Mouse (Mus musculus): ENCODE measurements around the gene Ninj2. TPM values are rescaled to one million over a fixed set of nuclear protein-coding genes. Genes with fewer than 3 reads are reported as not detected.

Gene Ninj2
- total and polyA plus RNA-seq, 3 experiments, result 0.08 TPM; not detected in 2

GRCm38 (mm10) chr6:120193174-120193573 lies 100.0 kb downstream of the Ninj2 start (continued):
- no peak for TF ChIP-seq CHD1 (IDR thresholded peaks at IDR 0.05; ENCODE audit: low read depth, low read length)
- no peak for TF ChIP-seq UBTF (IDR thresholded peaks at IDR 0.05; ENCODE audit: borderline replicate concordance, insufficient read depth, low read depth, low read length)
- TF ChIP-seq ZKSCAN1 (IDR thresholded peaks at IDR 0.05; ENCODE audit: low read depth, low read length), result no peak
- no peak for TF ChIP-seq POLR2A (IDR thresholded peaks at IDR 0.05; ENCODE audit: control insufficient read depth in 1 of 2, insufficient read depth in 1 of 2, low read depth in 1 of 2, low read length in 2 of 2, poor library complexity in 1 of 2)
- TF ChIP-seq RCOR1 (IDR thresholded peaks at IDR 0.05; ENCODE audit: low read depth, low read length), result no peak
- no peak for TF ChIP-seq GATA1 (IDR thresholded peaks at IDR 0.05; ENCODE audit: low read depth, low read length)
- no peak for TF ChIP-seq TCF12 (IDR thresholded peaks at IDR 0.05; ENCODE audit: low read depth, low read length)
- no peak; the same call in none of the 2 replicates for TF ChIP-seq RAD21 (IDR thresholded peaks at IDR 0.05; ENCODE audit: low read depth, low read length)
- TF ChIP-seq MAX (IDR thresholded peaks at IDR 0.05; ENCODE audit: low read length), result peak; percentile 38
- no peak for TF ChIP-seq TAL1 (IDR thresholded peaks at IDR 0.05; ENCODE audit: low read length)
- no peak for TF ChIP-seq MYB (IDR thresholded peaks at IDR 0.05; ENCODE audit: low read depth, low read length)
- TF ChIP-seq JUND (IDR thresholded peaks at IDR 0.05; ENCODE audit: low read depth, low read length), result no peak; the same call in 1 of the 2 replicates

GRCm38 (mm10) chr6:120193793-120194192 lies 100.6 kb downstream of the Ninj2 start:
- DNase-seq (ENCODE audit: low read depth, low spot score), result no peak
- H3K4me1 ChIP-seq (ENCODE audit: control insufficient read depth in 1 of 2, insufficient read depth in 2 of 2, low read length in 2 of 2), result peaks cover 2 to 10% of the 10 kb centered on the region in 2 experiments; a peak in 3 of 4 replicates
- H3K9ac ChIP-seq (ENCODE audit: control insufficient read depth, low read depth, low read length, poor library complexity, severe bottlenecking), result peak overlapping the region; percentile 57
- peak overlapping the region; percentile 45 to 63; a peak in 3 of 4 replicates for H3K4me3 ChIP-seq (ENCODE audit: control insufficient read depth in 1 of 2, insufficient read depth in 1 of 2, low read depth in 2 of 2, low read length in 2 of 2)
- no peaks in the 10 kb centered on the region for H3K79me2 ChIP-seq (ENCODE audit: control insufficient read depth, insufficient read depth, low read length, poor library complexity)
- peaks cover 0 to 4% of the 10 kb centered on the region in 2 experiments; a peak in 2 of 4 replicates for H3K36me3 ChIP-seq (ENCODE audit: control insufficient read depth in 1 of 2, insufficient read depth in 2 of 2, low read length in 2 of 2)
- no peaks in the 10 kb centered on the region for H3K27me3 ChIP-seq (ENCODE audit: control insufficient read depth in 1 of 2, insufficient read depth in 2 of 2, low read length in 2 of 2)
- no peak overlapping the region for H3K27ac ChIP-seq (ENCODE audit: control insufficient read depth, low read depth, low read length)
- H3K9me3 ChIP-seq (replicated peaks; ENCODE audit: insufficient read depth, low read length), result no peaks in the 10 kb centered on the region
- TF ChIP-seq JUND (IDR thresholded peaks at IDR 0.05; ENCODE audit: low read depth, low read length) (no peak), MYC (IDR thresholded peaks at IDR 0.05; ENCODE audit: low read depth, low read length) (no peak), EP300 (IDR thresholded peaks at IDR 0.05; ENCODE audit: low read depth in 1 of 2, low read length in 2 of 2) (no peak), TCF12 (IDR thresholded peaks at IDR 0.05; ENCODE audit: low read depth, low read length) (no peak), USF1 (IDR thresholded peaks at IDR 0.05; ENCODE audit: low read depth, low read length) (no peak), POLR2AphosphoS2 (IDR thresholded peaks at IDR 0.05; ENCODE audit: low read length) (no peak), USF2 (IDR thresholded peaks at IDR 0.05; ENCODE audit: borderline replicate concordance in 1 of 2, insufficient read depth in 1 of 2, low read depth in 1 of 2, low read length in 2 of 2) (no peak)

GRCm38 (mm10) chr6:120194305-120194704 lies 101.2 kb downstream of the Ninj2 start:
- Histone ChIP-seq H3K4me1 (ENCODE audit: control insufficient read depth in 1 of 2, insufficient read depth in 2 of 2, low read length in 2 of 2) (peaks cover 2 to 6% of the 10 kb centered on the region in 2 experiments; a peak in 2 of 4 replicates), H3K9ac (ENCODE audit: control insufficient read depth, low read depth, low read length, poor library complexity, severe bottlenecking) (no peak overlapping the region), H3K27ac (ENCODE audit: control insufficient read depth, low read depth, low read length) (no peak overlapping the region)

More at GRCm38 (mm10) chr6:120194305-120194704, 101.2 kb downstream of the Ninj2 start:
- DNase-seq (ENCODE audit: low read depth, low spot score), result no peak
- no peaks in the 10 kb centered on the region for H3K9me3 ChIP-seq (replicated peaks; ENCODE audit: insufficient read depth, low read length)
- H3K36me3 ChIP-seq (ENCODE audit: control insufficient read depth in 1 of 2, insufficient read depth in 2 of 2, low read length in 2 of 2), result no peaks in the 10 kb centered on the region; a peak in 1 of 4 replicates
- no peak overlapping the region for H3K4me3 ChIP-seq (ENCODE audit: control insufficient read depth in 1 of 2, insufficient read depth in 1 of 2, low read depth in 2 of 2, low read length in 2 of 2)
- no peaks in the 10 kb centered on the region for H3K79me2 ChIP-seq (ENCODE audit: control insufficient read depth, insufficient read depth, low read length, poor library complexity)
- no peaks in the 10 kb centered on the region for H3K27me3 ChIP-seq (ENCODE audit: control insufficient read depth in 1 of 2, insufficient read depth in 2 of 2, low read length in 2 of 2)
- 0 out of 2 replicates have a peak, but pooled peaks have one; percentile 35 for TF ChIP-seq MXI1 (IDR thresholded peaks at IDR 0.05; ENCODE audit: low read depth, low read length)
- TF ChIP-seq ZNF384 (IDR thresholded peaks at IDR 0.05; ENCODE audit: low read depth, low read length), result no peak

Measured in MEL (cell line).